Mouse (Mus musculus) left cerebral cortex, adult 11 months (tissue): ENCODE data around the gene Gm17428.

Experiments used
- DNase-seq: peaks from one replicate; pipeline ENCODE4 v3.0.0; 2022; ENCODE audit warnings: low spot score

Gene Gm17428

GRCm38 (mm10) chr14:55014591-55014990 lies 37.9 kb downstream of the Gm17428 start:
- DNase-seq: peak; percentile 54

GRCm38 (mm10) chr14:55014991-55015766 lies 38.4 kb downstream of the Gm17428 start, which contains the start of gene Ngdn:
Gene Ngdn, plus strand, starts transcription at chr14:55015454.
- DNase-seq: peak; percentile 100

DNA sequence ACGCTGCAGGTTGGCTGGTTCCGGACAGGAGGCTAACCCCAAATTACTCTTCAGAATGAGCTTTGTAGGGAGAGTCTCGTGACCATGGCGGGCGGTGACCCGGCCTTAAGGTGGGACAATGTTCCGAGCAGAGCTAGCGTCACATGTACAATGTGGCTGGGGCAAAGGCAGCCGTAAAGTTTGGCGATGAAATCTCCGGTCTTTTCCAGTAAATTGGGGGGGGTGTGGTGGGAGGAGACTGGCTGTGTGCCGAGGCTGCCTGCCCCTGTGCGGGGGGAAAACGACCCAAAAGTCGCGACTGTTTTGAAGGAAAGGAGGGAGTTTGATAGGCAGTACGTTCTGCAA lies 39.0 kb downstream of the Gm17428 start:
- DNase-seq: no peak

DNA sequence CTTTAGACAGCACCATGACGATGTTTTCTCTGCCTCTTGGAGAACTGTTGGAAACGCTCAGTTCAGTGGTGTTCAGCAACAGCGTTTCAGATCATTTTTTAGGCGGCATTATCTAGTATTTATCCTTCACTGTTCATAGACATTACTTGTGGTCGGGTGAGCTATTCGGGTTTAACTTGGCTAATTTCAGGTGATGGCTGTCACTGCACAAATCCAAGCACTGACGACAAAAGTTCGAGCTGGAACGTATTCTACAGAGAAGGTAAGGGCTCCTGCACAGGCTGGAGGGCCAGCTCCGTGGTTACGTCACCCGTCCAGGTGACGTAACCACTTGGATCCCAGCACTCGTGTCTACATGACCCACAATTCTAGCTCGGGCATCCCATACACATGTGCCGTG lies 40.1 kb downstream of the Gm17428 start:
- DNase-seq: no peak

DNA sequence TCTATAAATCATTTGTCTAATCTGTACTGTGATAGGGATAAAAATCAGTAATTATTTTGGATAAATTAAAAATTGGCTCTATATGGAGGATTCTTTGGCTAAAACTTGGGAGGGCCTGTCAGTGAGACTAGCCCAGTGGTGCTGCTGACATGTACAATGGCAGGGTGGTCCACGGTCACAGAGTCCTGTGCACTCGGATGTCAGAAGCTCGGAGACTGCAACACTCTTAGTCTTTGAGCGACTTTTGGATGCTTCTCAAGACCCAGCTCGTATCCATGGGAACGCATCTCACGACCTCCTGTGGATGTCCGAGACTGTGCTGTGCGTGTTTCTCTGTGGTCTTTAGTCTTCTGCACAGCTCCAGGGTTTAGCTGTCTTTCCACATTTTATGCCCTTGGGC lies 43.7 kb downstream of the Gm17428 start:
- no peak for DNase-seq

- DNase-seq: no peak
Measured at GRCm38 (mm10) chr14:55023011-55023410, 46.3 kb downstream of the Gm17428 start.

DNA sequence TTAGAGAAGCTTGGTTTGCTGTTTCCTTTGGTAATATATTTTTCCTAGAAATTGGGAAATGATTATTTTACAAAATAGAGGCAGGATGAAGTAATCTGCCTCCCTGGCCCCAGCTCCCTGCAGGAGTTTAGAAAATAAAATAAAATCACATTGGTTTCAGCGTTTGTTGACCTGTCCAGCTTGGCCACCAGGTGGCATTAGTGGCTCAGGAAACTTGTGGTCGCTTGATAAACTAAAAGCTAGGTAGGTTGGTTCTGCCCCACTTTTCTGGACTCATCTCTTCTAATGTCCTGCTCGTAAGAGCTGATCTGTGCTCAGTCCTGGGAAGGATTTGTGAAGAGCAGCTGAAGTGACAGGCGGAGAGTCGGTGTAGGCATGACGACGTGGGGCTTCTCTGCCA lies 47.5 kb downstream of the Gm17428 start:
- DNase-seq: no peak

DNA sequence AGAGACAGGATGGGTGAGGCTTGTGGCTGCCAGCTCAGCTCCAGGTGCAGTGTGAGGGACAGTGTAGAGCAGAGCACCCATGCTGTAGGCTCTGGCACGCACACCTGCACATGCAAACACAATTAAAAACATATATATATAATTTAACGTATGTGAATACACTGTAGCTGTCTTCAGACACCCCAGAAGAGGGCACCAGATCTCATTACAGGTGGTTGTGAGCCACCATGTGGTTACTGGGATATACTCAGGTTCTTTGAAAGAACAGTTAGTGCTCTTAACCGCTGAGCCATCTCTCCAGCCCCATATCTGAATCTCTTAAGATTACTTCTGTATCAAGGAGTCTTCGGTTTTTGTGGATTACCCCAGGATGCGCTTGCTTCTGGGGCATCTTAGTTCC lies 48.8 kb downstream of the Gm17428 start:
- no peak for DNase-seq
